Mouse (Mus musculus): ENCODE measurements around the gene Thpo. TPM values are rescaled to one million over a fixed set of nuclear protein-coding genes. Genes with fewer than 3 reads are reported as not detected.

Thpo gene
- polyA plus RNA-seq, 1 experiment from 2014 or later: 1.2 TPM

DNA sequence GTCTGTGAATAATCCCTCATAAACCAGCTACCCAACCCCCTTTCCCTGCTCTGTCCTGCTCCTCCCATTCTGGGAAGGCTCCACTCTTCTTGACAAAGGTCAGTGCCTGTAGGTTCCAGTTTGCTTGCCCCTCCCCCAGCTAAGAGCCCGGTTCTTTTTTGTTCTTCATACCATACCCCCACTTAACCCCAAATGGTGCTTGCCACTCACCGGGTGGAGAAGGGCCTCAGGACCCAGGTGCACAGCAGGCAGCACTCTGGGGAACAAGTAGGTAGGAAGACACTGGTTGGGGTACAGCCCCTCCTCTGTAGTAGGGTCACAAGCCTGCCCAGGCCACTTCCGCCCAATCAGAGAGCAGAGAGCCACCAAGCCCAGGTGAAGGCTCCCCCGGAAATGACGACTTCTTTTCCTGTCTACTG lies 4.0 kb downstream of the Thpo start:
- no peak overlapping the region for H3K27ac ChIP-seq
- no peak overlapping the region for H3K4me2 ChIP-seq (replicated peaks)
- H3K27me3 ChIP-seq (ENCODE audit: control insufficient read depth, insufficient read depth, low read length): peaks cover 9% of the 10 kb centered on the region
- no peaks in the 10 kb centered on the region for H3K36me3 ChIP-seq (replicated peaks; ENCODE audit: control insufficient read depth, insufficient read depth)
- H3K9me3 ChIP-seq (ENCODE audit: control insufficient read depth, low read length): no peaks in the 10 kb centered on the region
- DNase-seq (ENCODE audit: low spot score) (no peak), ATAC-seq (ENCODE audit: low FRiP score) (no peak)
- H3K9ac ChIP-seq: no peak overlapping the region
- H3K4me1 ChIP-seq (replicated peaks; ENCODE audit: control insufficient read depth, insufficient read depth, low read length): peaks cover 16% of the 10 kb centered on the region
- H3K4me3 ChIP-seq (replicated peaks; ENCODE audit: low read length): no peak overlapping the region
- WGBS: 48% methylated on average over 5 of the region's 5 CpGs

- H3K9ac ChIP-seq: no peak overlapping the region
- 0 out of 2 replicates have a peak, but pooled peaks cover 2% of the 10 kb centered on the region for H3K4me1 ChIP-seq (replicated peaks; ENCODE audit: control insufficient read depth, insufficient read depth, low read length)
- H3K27me3 ChIP-seq (ENCODE audit: control insufficient read depth, insufficient read depth, low read length): no peaks in the 10 kb centered on the region
- H3K9me3 ChIP-seq (ENCODE audit: control insufficient read depth, low read length): no peaks in the 10 kb centered on the region
- peaks cover 15% of the 10 kb centered on the region for H3K36me3 ChIP-seq (replicated peaks; ENCODE audit: control insufficient read depth, insufficient read depth)
- H3K4me3 ChIP-seq (replicated peaks; ENCODE audit: low read length): no peak overlapping the region
- no peak overlapping the region for H3K4me2 ChIP-seq (replicated peaks)
- 67% methylated on average over 1 of the region's 1 CpGs for WGBS
- DNase-seq (ENCODE audit: low spot score) (no peak), ATAC-seq (ENCODE audit: low FRiP score) (no peak)
- H3K27ac ChIP-seq: no peak overlapping the region
Measured at GRCm38 (mm10) chr16:20726384-20726783, 7.9 kb downstream of the Thpo start.

DNA sequence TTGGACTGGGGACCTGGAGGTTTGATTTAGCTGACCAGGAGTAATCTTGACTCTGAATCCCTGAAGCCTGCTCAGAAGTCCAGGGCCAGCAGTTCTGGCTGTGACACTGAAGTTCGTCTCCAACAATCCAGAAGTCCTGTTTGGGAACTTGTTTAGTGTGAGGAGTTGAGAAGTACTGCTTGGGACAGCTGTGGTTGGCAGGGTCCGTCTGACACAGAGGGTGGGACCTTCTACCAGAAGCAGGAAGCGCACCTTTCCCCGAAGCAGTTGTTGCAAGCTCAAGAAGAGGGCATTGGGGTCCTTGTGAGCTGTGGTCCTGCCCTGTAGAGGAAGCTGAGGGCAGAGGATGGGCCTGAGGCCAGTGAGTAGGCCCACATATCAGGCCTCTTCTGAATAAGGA lies 8.6 kb downstream of the Thpo start:
- H3K27me3 ChIP-seq (ENCODE audit: control insufficient read depth, insufficient read depth, low read length): no peaks in the 10 kb centered on the region
- no peak overlapping the region for H3K9ac ChIP-seq
- ATAC-seq (ENCODE audit: low FRiP score) (no peak), DNase-seq (ENCODE audit: low spot score) (no peak)
- peaks cover 21% of the 10 kb centered on the region for H3K36me3 ChIP-seq (replicated peaks; ENCODE audit: control insufficient read depth, insufficient read depth)
- 81% methylated on average over 4 of the region's 4 CpGs for WGBS
- H3K27ac ChIP-seq: no peak overlapping the region
- no peaks in the 10 kb centered on the region for H3K9me3 ChIP-seq (ENCODE audit: control insufficient read depth, low read length)
- no peak overlapping the region for H3K4me2 ChIP-seq (replicated peaks)
- H3K4me3 ChIP-seq (replicated peaks; ENCODE audit: low read length): no peak overlapping the region
- H3K4me1 ChIP-seq (replicated peaks; ENCODE audit: control insufficient read depth, insufficient read depth, low read length): 0 out of 2 replicates have a peak, but pooled peaks cover 2% of the 10 kb centered on the region

DNA sequence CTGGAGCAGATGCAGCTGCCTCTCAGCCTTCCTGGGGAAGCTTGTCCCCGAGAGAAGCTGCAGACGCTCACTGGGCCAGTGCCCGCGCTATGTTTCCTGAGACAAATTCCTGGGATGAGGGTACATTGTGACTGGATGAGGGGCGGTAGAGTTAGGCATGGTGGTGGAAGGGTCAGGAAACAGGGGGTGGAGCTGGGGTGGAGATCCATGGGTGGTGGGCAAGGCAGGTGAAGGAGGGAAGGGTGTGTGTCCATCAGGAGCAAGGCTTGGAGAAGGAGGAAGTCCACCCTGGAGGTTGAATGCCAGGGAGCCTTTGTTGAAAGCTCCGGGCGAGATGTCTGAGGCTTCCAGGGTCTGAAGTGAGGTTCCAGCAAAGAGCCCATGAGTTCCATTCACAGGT lies 9.0 kb downstream of the Thpo start:
- 0 out of 2 replicates have a peak, but pooled peaks cover 2% of the 10 kb centered on the region for H3K4me1 ChIP-seq (replicated peaks; ENCODE audit: control insufficient read depth, insufficient read depth, low read length)
- H3K9me3 ChIP-seq (ENCODE audit: control insufficient read depth, low read length): no peaks in the 10 kb centered on the region
- DNase-seq (ENCODE audit: low spot score) (no peak), ATAC-seq (ENCODE audit: low FRiP score) (no peak)
- 81% methylated on average over 7 of the region's 7 CpGs for WGBS
- no peak overlapping the region for H3K4me3 ChIP-seq (replicated peaks; ENCODE audit: low read length)
- H3K4me2 ChIP-seq (replicated peaks): no peak overlapping the region
- H3K9ac ChIP-seq: no peak overlapping the region
- no peak overlapping the region for H3K27ac ChIP-seq
- peaks cover 25% of the 10 kb centered on the region for H3K36me3 ChIP-seq (replicated peaks; ENCODE audit: control insufficient read depth, insufficient read depth)
- no peaks in the 10 kb centered on the region for H3K27me3 ChIP-seq (ENCODE audit: control insufficient read depth, insufficient read depth, low read length)

- H3K4me2 ChIP-seq (replicated peaks): no peak overlapping the region
- H3K27ac ChIP-seq: no peak overlapping the region
- 0 out of 2 replicates have a peak, but pooled peaks cover 2% of the 10 kb centered on the region for H3K4me1 ChIP-seq (replicated peaks; ENCODE audit: control insufficient read depth, insufficient read depth, low read length)
- 33% methylated on average over 5 of the region's 5 CpGs for WGBS
- no peaks in the 10 kb centered on the region for H3K27me3 ChIP-seq (ENCODE audit: control insufficient read depth, insufficient read depth, low read length)
- ATAC-seq (ENCODE audit: low FRiP score) (peak; percentile 71), DNase-seq (ENCODE audit: low spot score) (peak; percentile 64)
- H3K9me3 ChIP-seq (ENCODE audit: control insufficient read depth, low read length): no peaks in the 10 kb centered on the region
- no peak overlapping the region for H3K9ac ChIP-seq
- peaks cover 34% of the 10 kb centered on the region for H3K36me3 ChIP-seq (replicated peaks; ENCODE audit: control insufficient read depth, insufficient read depth)
- H3K4me3 ChIP-seq (replicated peaks; ENCODE audit: low read length): no peak overlapping the region
Measured at GRCm38 (mm10) chr16:20724338-20724748, 10.0 kb downstream of the Thpo start.

DNA sequence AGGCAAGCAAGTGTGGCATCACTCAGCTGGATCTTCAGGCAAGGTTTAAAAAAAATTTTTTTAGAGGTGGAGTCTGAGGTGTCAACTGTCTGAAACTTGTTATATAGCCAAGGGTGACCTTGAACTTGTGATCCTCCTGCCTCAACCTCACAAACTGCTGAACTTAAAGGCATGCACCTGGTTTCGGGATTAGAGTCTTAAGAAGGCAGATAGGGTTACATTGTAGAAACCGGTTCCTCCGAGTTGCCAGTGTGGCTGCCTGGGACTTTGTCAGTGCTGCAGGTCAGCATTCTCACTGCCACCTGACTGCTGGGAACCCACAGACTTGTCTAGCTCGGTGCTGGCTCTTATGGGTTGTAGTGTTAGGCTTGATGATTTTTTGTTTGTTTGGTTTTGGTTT lies 11.1 kb downstream of the Thpo start:
- DNase-seq (ENCODE audit: low spot score): no peak
- ATAC-seq (ENCODE audit: low FRiP score): no peak
- H3K27me3 ChIP-seq (ENCODE audit: control insufficient read depth, insufficient read depth, low read length): no peaks in the 10 kb centered on the region
- no peak overlapping the region for H3K4me3 ChIP-seq (replicated peaks; ENCODE audit: low read length)
- H3K36me3 ChIP-seq (replicated peaks; ENCODE audit: control insufficient read depth, insufficient read depth): peaks cover 34% of the 10 kb centered on the region
- no peak overlapping the region for H3K27ac ChIP-seq
- 75% methylated on average over 4 of the region's 4 CpGs for WGBS
- H3K4me1 ChIP-seq (replicated peaks; ENCODE audit: control insufficient read depth, insufficient read depth, low read length): peaks cover 9% of the 10 kb centered on the region
- no peaks in the 10 kb centered on the region for H3K9me3 ChIP-seq (ENCODE audit: control insufficient read depth, low read length)
- H3K4me2 ChIP-seq (replicated peaks): no peak overlapping the region
- no peak overlapping the region for H3K9ac ChIP-seq

GRCm38 (mm10) chr16:20722736-20723135 lies 11.6 kb downstream of the Thpo start:
- no peak overlapping the region for H3K4me3 ChIP-seq (replicated peaks; ENCODE audit: low read length)
- H3K4me2 ChIP-seq (replicated peaks): no peak overlapping the region
- ATAC-seq (ENCODE audit: low FRiP score) (no peak), DNase-seq (ENCODE audit: low spot score) (no peak)
- H3K27me3 ChIP-seq (ENCODE audit: control insufficient read depth, insufficient read depth, low read length): no peaks in the 10 kb centered on the region
- H3K9ac ChIP-seq: no peak overlapping the region
- H3K9me3 ChIP-seq (ENCODE audit: control insufficient read depth, low read length): no peaks in the 10 kb centered on the region
- H3K36me3 ChIP-seq (replicated peaks; ENCODE audit: control insufficient read depth, insufficient read depth): peaks cover 34% of the 10 kb centered on the region
- WGBS: 83% methylated on average over 4 of the region's 4 CpGs
- peaks cover 9% of the 10 kb centered on the region for H3K4me1 ChIP-seq (replicated peaks; ENCODE audit: control insufficient read depth, insufficient read depth, low read length)
- no peak overlapping the region for H3K27ac ChIP-seq

DNA sequence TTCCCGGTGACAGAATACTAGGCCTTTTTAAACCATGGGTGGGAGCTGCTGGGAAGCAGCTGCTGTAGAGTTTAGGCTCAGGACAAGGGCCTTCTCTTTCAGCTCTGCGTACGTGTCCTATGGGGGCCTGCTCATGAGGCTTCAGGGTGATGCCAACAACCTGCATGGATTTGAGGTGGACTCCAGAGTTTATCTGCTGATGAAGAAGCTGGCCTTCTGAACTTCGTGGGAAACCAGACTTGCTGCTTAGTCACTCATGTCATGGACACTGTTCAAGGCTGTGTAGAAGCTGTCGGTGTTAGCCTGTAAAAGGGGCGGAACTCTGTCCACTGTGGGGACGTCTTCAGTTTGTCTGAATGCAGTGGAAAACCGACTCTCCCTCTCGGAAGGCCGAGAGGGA lies 12.5 kb downstream of the Thpo start:
- no peak overlapping the region for H3K4me2 ChIP-seq (replicated peaks)
- 89% methylated on average over 10 of the region's 10 CpGs for WGBS
- H3K4me3 ChIP-seq (replicated peaks; ENCODE audit: low read length): no peak overlapping the region
- peaks cover 34% of the 10 kb centered on the region for H3K36me3 ChIP-seq (replicated peaks; ENCODE audit: control insufficient read depth, insufficient read depth)
- H3K9me3 ChIP-seq (ENCODE audit: control insufficient read depth, low read length): no peaks in the 10 kb centered on the region
- no peak for DNase-seq (ENCODE audit: low spot score)
- no peak overlapping the region for H3K9ac ChIP-seq
- ATAC-seq (ENCODE audit: low FRiP score): no peak
- H3K4me1 ChIP-seq (replicated peaks; ENCODE audit: control insufficient read depth, insufficient read depth, low read length): peaks cover 9% of the 10 kb centered on the region
- no peak overlapping the region for H3K27ac ChIP-seq
- H3K27me3 ChIP-seq (ENCODE audit: control insufficient read depth, insufficient read depth, low read length): no peaks in the 10 kb centered on the region

GRCm38 (mm10) chr16:20717978-20718670 lies 16.2 kb downstream of the Thpo start:
- H3K9ac ChIP-seq: peak overlapping the region; percentile 72
- no peak; the same call in 1 of the 2 replicates for ATAC-seq (ENCODE audit: low FRiP score)
- 4% methylated on average over 18 of the region's 18 CpGs for WGBS

More at GRCm38 (mm10) chr16:20717978-20718670, 16.2 kb downstream of the Thpo start:
- no peak for DNase-seq (ENCODE audit: low spot score)
- H3K27me3 ChIP-seq (ENCODE audit: control insufficient read depth, insufficient read depth, low read length): no peaks in the 10 kb centered on the region
- H3K4me1 ChIP-seq (replicated peaks; ENCODE audit: control insufficient read depth, insufficient read depth, low read length): peaks cover 35% of the 10 kb centered on the region
- H3K9me3 ChIP-seq (ENCODE audit: control insufficient read depth, low read length): no peaks in the 10 kb centered on the region
- H3K27ac ChIP-seq: peak overlapping the region; percentile 88; the same call in 1 of the 2 replicates
- peaks cover 38% of the 10 kb centered on the region for H3K36me3 ChIP-seq (replicated peaks; ENCODE audit: control insufficient read depth, insufficient read depth)
- peak overlapping the region; percentile 52 for H3K4me3 ChIP-seq (replicated peaks; ENCODE audit: low read length)
- peak overlapping the region; percentile 92 for H3K4me2 ChIP-seq (replicated peaks)

All from hindbrain, embryonic 14.5 days (tissue).